Mouse (Mus musculus) neural tube, embryonic 12.5 days (tissue): Measurements from ENCODE around the gene Man1c1. TPM values are rescaled to one million over a fixed set of nuclear protein-coding genes. Genes with fewer than 3 reads are reported as not detected.

Source experiments
- ATAC-seq: fragments of 200-750 bp; cut with Nextera tagmentation; 2 replicates; pipeline ENCODE4 v1.8.0; 2017; ENCODE audit warnings: low read depth, mild to moderate bottlenecking, moderate TSS enrichment, moderate library complexity; ENCODE audit not compliant: low FRiP score
- H3K27ac ChIP-seq: fragments of 300-500 bp; sonication (generic); 2 replicates; pipeline ENCODE4 v1.5.1; 2016
- H3K27me3 ChIP-seq: fragments of 300-500 bp; sonication (generic); replicated peaks from 2 replicates; pipeline ENCODE4 v1.6.1; 2016; ENCODE audit warnings: mild to moderate bottlenecking
- H3K36me3 ChIP-seq: fragments of 300-500 bp; sonication (generic); 2 replicates; pipeline ENCODE4 v1.6.1; 2016; ENCODE audit warnings: mild to moderate bottlenecking
- H3K4me1 ChIP-seq: fragments of 300-500 bp; sonication (generic); 2 replicates; pipeline ENCODE4 v1.6.1; 2016
- H3K4me2 ChIP-seq: fragments of 300-500 bp; sonication (generic); replicated peaks from 2 replicates; pipeline ENCODE4 v1.6.1; 2016; ENCODE audit warnings: mild to moderate bottlenecking
- H3K4me3 ChIP-seq: fragments of 300-500 bp; sonication (generic); 2 replicates; pipeline ENCODE4 v1.5.1; 2016
- H3K9ac ChIP-seq: fragments of 300-500 bp; sonication (generic); 2 replicates; pipeline ENCODE4 v1.6.1; 2016; ENCODE audit warnings: mild to moderate bottlenecking
- H3K9me3 ChIP-seq: fragments of 300-500 bp; sonication (generic); 2 replicates; pipeline ENCODE4 v1.6.1; 2016; ENCODE audit warnings: mild to moderate bottlenecking
- WGBS: fragments of 180-500 bp; shearing (Covaris S2); methylation state at CpG from one replicate; pipeline ENCODE4 v1.1.7; 2016; 5-methylcytosine and 5-hydroxymethylcytosine counted together
- polyA plus RNA-seq: library from polyadenylated mRNA; unstranded; fragments of >200 nt; fragmentation: Nextera tagmentation; extraction: Ambion mirVana; gene quantifications from 2 replicates; pipeline ENCODE4 v1.2.1, GENCODE M21; 2016

Gene Man1c1
- polyA plus RNA-seq, 1 experiment from 2014 or later = 6.3 TPM

GRCm38 (mm10) chr4:134606054-134606453, 98.0 kb downstream of the Man1c1 start:
- WGBS = 70% methylated on average over 5 of the region's 5 CpGs
- no peak overlapping the region for H3K4me3 ChIP-seq
- peaks cover 20% of the 10 kb centered on the region; the same call in 1 of the 2 replicates for H3K4me1 ChIP-seq
- H3K4me2 ChIP-seq = no peak overlapping the region
- H3K9ac ChIP-seq = peak overlapping the region; percentile 13; the same call in 1 of the 2 replicates
- ATAC-seq = no peak
- no peaks in the 10 kb centered on the region for H3K36me3 ChIP-seq
- no peaks in the 10 kb centered on the region for H3K27me3 ChIP-seq
- H3K27ac ChIP-seq = no peak overlapping the region
- H3K9me3 ChIP-seq = no peaks in the 10 kb centered on the region

DNA sequence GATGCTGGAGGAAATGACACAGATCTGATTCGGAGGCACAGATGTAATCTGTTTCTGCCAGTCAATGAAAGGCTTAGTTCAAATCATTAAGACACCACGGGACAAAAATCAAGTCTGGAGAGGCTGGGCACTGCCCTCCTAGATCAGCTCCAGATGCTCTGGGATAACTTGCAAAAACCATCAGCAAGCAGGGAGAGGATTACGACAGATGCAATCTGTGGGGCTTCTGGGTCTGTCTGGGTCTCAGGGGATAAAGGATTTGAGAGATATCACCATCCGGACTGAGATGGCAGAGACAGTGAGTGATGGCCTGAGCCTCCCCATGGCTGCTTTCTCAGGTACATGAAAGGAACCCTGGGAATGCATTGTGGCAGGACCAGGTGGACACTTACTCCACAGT, 99.6 kb downstream of the Man1c1 start:
- peaks cover 27% of the 10 kb centered on the region; the same call in 1 of the 2 replicates for H3K4me1 ChIP-seq
- 71% methylated on average over 4 of the region's 4 CpGs for WGBS

DNA sequence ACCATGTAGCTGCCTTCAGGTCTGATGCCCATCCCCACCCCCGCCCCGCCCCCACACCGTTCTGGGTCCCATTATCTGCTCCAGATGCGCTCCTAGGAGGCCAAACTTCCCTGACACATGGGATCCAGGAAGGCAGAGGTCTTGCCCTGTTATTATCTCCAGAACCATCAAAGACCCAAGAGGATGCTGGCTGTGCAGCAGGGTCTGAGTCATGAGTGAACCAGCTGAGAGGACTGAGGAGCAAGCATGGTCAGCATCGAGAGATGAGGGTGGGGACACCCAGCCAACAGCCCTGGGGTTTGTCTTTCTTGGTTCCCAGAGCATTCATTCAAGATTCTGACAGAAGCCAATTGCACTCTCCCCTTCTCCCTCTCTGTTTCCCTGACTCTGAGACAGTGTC, 100.5 kb downstream of the Man1c1 start:
- H3K4me2 ChIP-seq = no peak overlapping the region
- no peaks in the 10 kb centered on the region for H3K27me3 ChIP-seq
- H3K27ac ChIP-seq = no peak overlapping the region
- peaks cover 29% of the 10 kb centered on the region; the same call in 1 of the 2 replicates for H3K4me1 ChIP-seq
- no peak for ATAC-seq
- H3K36me3 ChIP-seq = no peaks in the 10 kb centered on the region
- H3K9me3 ChIP-seq = no peaks in the 10 kb centered on the region
- 54% methylated on average over 5 of the region's 5 CpGs for WGBS
- H3K4me3 ChIP-seq = no peak overlapping the region
- H3K9ac ChIP-seq = no peak overlapping the region

More for the DNA sequence above, 99.6 kb downstream of the Man1c1 start:
- Histone ChIP-seq H3K9ac (no peak overlapping the region), H3K4me3 (no peak overlapping the region), H3K27ac (no peak overlapping the region), H3K4me2 (no peak overlapping the region), H3K36me3 (no peaks in the 10 kb centered on the region), H3K27me3 (no peaks in the 10 kb centered on the region), H3K9me3 (no peaks in the 10 kb centered on the region)
- no peak for ATAC-seq

DNA sequence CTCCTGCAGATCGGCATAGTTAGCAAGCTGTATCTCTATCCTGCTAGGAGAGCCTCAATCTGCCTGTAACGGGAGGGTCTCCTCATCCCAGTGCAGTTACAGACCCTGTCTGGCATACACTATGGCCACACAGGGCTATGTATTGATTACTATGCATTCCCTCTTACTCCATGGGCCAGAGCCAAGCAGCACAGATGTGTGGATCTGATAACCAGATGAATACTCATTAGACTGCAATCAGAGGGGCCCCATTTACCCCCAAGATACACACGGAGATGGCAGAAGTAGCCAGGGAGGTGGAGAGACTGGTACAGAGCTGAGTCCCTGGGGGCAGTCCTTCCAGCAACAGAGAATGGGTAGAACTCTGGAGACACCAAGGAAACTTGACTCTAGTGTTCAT, 101.5 kb downstream of the Man1c1 start:
- Histone ChIP-seq H3K27ac (no peak overlapping the region), H3K9ac (no peak overlapping the region), H3K27me3 (no peaks in the 10 kb centered on the region), H3K36me3 (no peaks in the 10 kb centered on the region), H3K4me2 (no peak overlapping the region), H3K9me3 (no peaks in the 10 kb centered on the region), H3K4me3 (no peak overlapping the region), H3K4me1 (peaks cover 29% of the 10 kb centered on the region; the same call in 1 of the 2 replicates)
- 75% methylated on average over 3 of the region's 3 CpGs for WGBS
- no peak for ATAC-seq

DNA sequence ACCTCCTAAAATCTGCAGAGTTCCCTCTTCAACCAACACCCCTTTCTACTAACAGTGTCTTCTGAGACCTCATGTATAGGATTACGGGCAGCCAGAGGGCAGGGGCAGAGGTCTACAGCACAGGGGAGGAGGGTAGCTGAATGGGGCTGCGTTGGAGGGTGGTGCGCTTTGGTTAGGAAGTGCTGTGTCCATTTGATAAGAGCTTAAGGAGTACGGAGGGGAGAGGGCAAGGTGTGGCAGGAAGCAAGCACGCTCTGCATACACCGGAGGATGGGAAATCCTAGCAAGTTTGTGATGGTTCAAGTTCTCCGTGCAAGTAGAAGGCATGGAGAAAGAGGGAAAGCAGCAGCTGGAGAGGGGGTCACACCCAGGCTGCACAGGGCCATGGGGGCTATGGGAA, 102.1 kb downstream of the Man1c1 start:
- 76% methylated on average over 7 of the region's 7 CpGs for WGBS
- peaks cover 29% of the 10 kb centered on the region; the same call in 1 of the 2 replicates for H3K4me1 ChIP-seq
- H3K9ac ChIP-seq = no peak overlapping the region
- H3K36me3 ChIP-seq = no peaks in the 10 kb centered on the region
- no peak for ATAC-seq
- H3K4me3 ChIP-seq = no peak overlapping the region
- H3K27me3 ChIP-seq = no peaks in the 10 kb centered on the region
- no peak overlapping the region for H3K4me2 ChIP-seq
- no peaks in the 10 kb centered on the region for H3K9me3 ChIP-seq
- no peak overlapping the region for H3K27ac ChIP-seq

DNA sequence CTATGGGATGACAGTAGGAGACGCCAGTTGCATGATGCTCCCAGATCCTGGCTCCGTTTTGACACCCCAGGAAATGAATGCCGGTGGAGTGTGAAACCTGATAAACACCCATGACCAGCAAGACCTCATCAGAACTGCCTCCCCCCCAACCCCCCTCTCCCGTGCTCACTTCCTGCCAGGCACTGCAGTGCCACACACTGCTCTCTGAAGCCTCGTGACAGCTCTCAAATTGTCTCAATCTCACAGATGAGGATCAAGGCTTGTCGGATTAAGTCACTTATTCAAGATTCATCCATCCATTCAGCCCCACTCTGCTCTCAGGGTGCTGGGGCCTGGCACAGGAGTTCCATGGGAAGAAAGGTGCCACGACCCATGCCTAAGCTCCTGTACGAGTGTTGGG, 102.7 kb downstream of the Man1c1 start:
- WGBS = 65% methylated on average over 8 of the region's 8 CpGs
- H3K9me3 ChIP-seq = no peaks in the 10 kb centered on the region
- no peak overlapping the region for H3K9ac ChIP-seq
- H3K36me3 ChIP-seq = no peaks in the 10 kb centered on the region
- no peaks in the 10 kb centered on the region for H3K27me3 ChIP-seq
- peaks cover 29% of the 10 kb centered on the region; the same call in 1 of the 2 replicates for H3K4me1 ChIP-seq
- H3K4me3 ChIP-seq = no peak overlapping the region
- ATAC-seq = no peak
- no peak overlapping the region for H3K27ac ChIP-seq
- H3K4me2 ChIP-seq = no peak overlapping the region

- WGBS = 60% methylated on average over 7 of the region's 7 CpGs
- no peaks in the 10 kb centered on the region for H3K27me3 ChIP-seq
- no peak overlapping the region for H3K9ac ChIP-seq
- H3K27ac ChIP-seq = no peak overlapping the region
- no peaks in the 10 kb centered on the region for H3K36me3 ChIP-seq
- H3K4me2 ChIP-seq = no peak overlapping the region
- no peak for ATAC-seq
- H3K4me1 ChIP-seq = peaks cover 29% of the 10 kb centered on the region; the same call in 1 of the 2 replicates
- H3K9me3 ChIP-seq = no peaks in the 10 kb centered on the region
- H3K4me3 ChIP-seq = no peak overlapping the region
These were observed 103.3 kb downstream of the Man1c1 start for GRCm38 (mm10) chr4:134600777-134601176.

DNA sequence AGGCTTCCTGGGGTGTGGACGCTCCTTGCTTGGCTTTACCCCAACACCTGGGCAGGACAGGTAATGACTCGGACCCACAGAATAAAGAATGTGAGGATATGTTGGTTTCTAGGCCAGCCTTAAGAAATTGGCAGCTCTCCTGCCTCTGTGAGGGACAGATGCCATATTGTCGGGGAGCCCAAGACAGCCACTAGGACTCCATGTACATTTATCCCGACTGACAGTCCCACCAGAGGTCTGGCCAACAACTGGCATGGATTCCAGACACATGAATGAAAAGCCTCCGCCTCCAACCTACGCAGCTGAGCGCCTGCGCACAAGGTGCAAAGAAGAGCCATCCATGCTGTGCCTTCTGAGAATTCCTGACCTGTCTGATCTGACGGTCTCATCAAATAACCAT, 104.0 kb downstream of the Man1c1 start:
- H3K4me3 ChIP-seq = no peak overlapping the region
- no peaks in the 10 kb centered on the region for H3K36me3 ChIP-seq
- H3K4me1 ChIP-seq = peaks cover 29% of the 10 kb centered on the region; the same call in 1 of the 2 replicates
- H3K4me2 ChIP-seq = no peak overlapping the region
- H3K9me3 ChIP-seq = no peaks in the 10 kb centered on the region
- no peak overlapping the region for H3K27ac ChIP-seq
- ATAC-seq = no peak
- WGBS = 90% methylated on average over 9 of the region's 9 CpGs
- H3K9ac ChIP-seq = no peak overlapping the region
- no peaks in the 10 kb centered on the region for H3K27me3 ChIP-seq

GRCm38 (mm10) chr4:134596816-134597692, 107.0 kb downstream of the Man1c1 start:
- Histone ChIP-seq H3K4me2 (no peak overlapping the region), H3K4me3 (no peak overlapping the region), H3K27me3 (no peaks in the 10 kb centered on the region), H3K9ac (no peak overlapping the region), H3K9me3 (no peaks in the 10 kb centered on the region), H3K36me3 (no peaks in the 10 kb centered on the region), H3K4me1 (peaks cover 20% of the 10 kb centered on the region; the same call in 1 of the 2 replicates), H3K27ac (no peak overlapping the region)
- 84% methylated on average over 10 of the region's 10 CpGs for WGBS
- no peak for ATAC-seq

GRCm38 (mm10) chr4:134594731-134595439, 109.2 kb downstream of the Man1c1 start:
- no peak overlapping the region for H3K27ac ChIP-seq
- whole genome bisulfite sequencing = 90% methylated on average over 10 of the region's 10 CpGs
- H3K36me3 ChIP-seq = no peaks in the 10 kb centered on the region
- H3K4me3 ChIP-seq = no peak overlapping the region
- H3K9me3 ChIP-seq = no peaks in the 10 kb centered on the region
- H3K4me1 ChIP-seq = peaks cover 20% of the 10 kb centered on the region; the same call in 1 of the 2 replicates
- no peak overlapping the region for H3K9ac ChIP-seq
- no peak for ATAC-seq
- H3K4me2 ChIP-seq = no peak overlapping the region
- no peaks in the 10 kb centered on the region for H3K27me3 ChIP-seq

DNA sequence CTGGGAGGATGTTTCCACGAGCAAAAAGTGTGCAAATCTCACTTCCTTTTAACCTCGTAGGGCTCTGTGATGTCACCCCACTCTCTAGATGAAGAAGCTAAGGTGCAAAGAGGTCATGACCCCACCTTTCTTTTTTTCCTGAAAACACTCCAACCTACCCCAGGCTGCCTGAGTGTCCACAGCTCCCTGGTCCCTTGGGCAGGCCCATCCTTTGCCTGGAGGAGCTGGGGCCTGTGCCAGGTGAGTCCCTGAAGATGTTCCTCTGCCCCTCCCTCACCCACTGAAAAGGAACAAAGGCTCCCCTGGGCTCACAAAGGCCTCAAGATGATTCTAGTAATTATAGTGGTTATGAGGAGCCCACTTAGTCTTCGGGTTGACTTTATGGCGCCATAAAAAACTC, 111.6 kb downstream of the Man1c1 start:
- Histone ChIP-seq H3K9ac (no peak overlapping the region), H3K36me3 (no peaks in the 10 kb centered on the region), H3K9me3 (no peaks in the 10 kb centered on the region), H3K27me3 (no peaks in the 10 kb centered on the region), H3K4me3 (no peak overlapping the region), H3K27ac (no peak overlapping the region), H3K4me2 (no peak overlapping the region), H3K4me1 (peaks cover 19% of the 10 kb centered on the region)
- no peak for ATAC-seq
- 31% methylated on average over 4 of the region's 4 CpGs for WGBS

DNA sequence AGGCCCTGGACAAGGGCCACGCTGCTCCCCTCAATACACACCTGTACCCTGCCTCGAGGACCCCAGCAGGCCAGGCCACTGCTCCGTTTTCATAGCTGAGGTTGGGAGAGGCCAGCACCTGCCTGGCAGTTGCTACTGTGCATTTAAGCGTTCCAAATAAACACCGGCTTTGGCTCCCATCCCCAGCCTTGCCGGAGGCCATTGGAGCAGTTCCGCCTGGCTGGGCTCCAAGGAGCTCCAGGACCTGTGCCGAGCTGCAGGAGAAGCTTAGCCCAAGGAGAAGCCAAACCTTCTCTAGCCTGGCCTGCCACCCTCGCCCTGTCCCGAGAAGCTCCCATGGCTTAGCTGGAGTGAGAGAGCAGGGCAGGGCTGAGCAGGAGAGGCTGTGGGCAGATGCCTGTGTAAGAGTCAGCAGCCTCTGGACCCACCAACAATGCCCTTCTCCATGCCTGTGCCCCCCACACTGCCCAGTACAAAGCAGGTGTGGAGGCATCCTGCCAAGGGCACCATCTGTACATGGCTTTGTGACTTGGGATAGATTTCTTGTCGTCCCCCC, 112.5 kb downstream of the Man1c1 start:
- Histone ChIP-seq H3K27me3 (no peaks in the 10 kb centered on the region), H3K9me3 (no peaks in the 10 kb centered on the region), H3K36me3 (no peaks in the 10 kb centered on the region), H3K9ac (no peak overlapping the region), H3K27ac (no peak overlapping the region), H3K4me1 (peaks cover 19% of the 10 kb centered on the region), H3K4me2 (no peak overlapping the region), H3K4me3 (no peak overlapping the region)
- 62% methylated on average over 11 of the region's 11 CpGs for WGBS
- ATAC-seq = 0 out of 2 replicates have a peak, but pooled peaks have one; percentile 27
